Mouse (Mus musculus) kidney, adult 2 months (tissue): ENCODE measurements around the gene Dzip1l.

Experiments used
- CTCF ChIP-seq: fragments of 200-500 bp; conservative IDR thresholded peaks from 2 replicates; pipeline ENCODE4 v1.5.1; 2011; ENCODE audit warnings: low read depth, mild to moderate bottlenecking, control low read depth, low read length, moderate library complexity, mixed read lengths; ENCODE audit not compliant: insufficient read depth, insufficient read length
- POLR2A ChIP-seq: fragments of 200-500 bp; IDR thresholded peaks from one replicate; pipeline ENCODE4 v1.6.1; 2011; ENCODE audit warnings: low read depth, low read length, control low read depth

- TF ChIP-seq POLR2A (no peak), CTCF (no peak)
Observed at GRCm38 (mm10) chr9:99624117-99624516, 5.2 kb upstream of the Dzip1l start.
